Mouse (Mus musculus) cerebellum, adult 11-12 months (tissue): ENCODE results near the gene Dyx1c1.
A peak's percentile ranks its signal among the peaks of the same experiment; 100 is the strongest.

Source experiments
- DNase-seq: peaks from one replicate; pipeline ENCODE4 v3.0.0; 2022

Gene Dyx1c1

DNA sequence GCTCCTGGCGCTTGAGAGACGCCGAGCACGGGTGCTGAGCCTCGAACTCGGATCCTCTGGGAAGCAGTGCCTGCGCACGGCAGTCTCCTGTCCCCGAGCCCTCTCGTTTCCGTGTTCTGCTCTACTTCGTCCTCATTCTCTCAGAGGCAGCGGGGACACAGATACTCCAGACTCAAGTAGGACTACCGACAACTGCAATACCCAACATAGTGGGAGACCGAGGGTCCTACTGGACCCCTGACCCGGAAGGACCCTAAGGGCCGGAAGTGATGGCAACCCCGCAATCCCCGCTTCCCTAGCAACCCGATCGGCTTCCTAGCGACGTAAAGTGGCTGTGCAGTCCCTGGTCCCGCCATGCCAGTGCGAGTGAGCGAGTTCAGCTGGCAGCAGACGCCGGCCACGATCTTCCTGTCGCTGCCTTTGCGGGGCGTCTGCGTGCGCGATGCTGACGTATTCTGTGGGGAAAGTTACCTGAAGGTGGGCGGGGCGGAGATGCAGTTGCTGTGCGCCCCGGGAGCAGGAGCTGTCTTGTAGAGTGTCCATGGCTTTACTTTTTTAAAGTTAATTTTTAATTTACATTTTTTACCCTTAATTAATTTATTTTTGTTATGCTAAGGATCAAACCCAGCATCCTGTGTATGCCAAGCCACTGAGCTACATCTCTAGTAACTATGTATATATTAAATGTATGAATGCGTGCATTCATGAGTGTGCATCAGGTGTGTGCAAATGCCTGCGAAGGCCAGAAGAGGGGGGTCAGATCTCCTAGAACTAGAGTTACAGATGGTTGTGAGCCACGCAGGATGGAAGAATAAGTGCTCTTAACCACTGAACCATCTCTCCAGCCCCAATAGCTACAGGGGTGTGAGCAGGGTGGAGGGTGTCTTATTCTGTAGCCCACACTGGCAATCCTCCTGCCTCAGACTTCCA lies at the start of gene Dyx1c1, which contains the start of gene Gm44503:
TSS of gene Dyx1c1 (plus strand) at position 265 of the 930 bp plus-strand sequence.
TSS of gene Gm44503 (plus strand) at position 332 of the 930 bp plus-strand sequence.
- DNase-seq: peak; percentile 70

DNA sequence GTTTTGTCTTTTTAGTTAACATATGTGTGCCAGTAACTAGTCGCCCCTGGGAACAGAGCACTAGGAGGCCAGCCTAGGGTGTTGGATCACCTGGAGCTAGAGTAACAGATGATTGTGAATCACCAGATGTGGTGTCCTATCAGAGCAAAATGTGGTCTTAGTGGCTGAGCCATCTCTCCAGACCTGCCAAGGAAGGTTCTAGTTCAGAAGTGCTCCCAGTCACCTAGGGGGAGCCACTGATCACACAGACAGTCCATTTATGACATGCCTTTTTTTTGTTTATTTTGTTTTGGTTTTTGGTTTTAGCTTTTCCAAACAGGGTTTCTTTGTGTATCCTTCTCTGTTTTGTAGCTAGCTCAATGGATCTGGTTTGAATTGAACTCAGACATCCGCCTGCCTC lies 47.2 kb upstream of the Dyx1c1 start:
- no peak for DNase-seq

DNA sequence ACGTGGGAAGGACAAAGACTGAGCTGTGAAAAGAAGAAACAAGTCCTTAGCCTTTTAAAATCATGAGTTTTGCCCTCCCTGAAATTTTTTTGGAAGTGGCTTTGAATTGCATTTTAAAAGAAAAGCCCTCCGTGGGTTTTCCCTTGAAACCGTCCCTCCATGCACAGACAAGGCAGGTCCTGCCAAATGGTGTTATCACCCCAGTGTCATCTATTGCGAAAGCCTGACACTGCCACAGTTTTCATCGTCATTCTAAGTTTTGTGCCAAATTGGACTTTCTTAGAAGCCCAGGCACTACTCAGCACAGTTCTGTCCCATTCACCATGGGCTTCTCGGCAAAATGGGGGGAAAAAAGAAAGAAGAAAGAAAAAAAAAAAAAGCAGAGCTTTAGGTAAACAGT lies 45.0 kb upstream of the Dyx1c1 start:
- DNase-seq: no peak

DNA sequence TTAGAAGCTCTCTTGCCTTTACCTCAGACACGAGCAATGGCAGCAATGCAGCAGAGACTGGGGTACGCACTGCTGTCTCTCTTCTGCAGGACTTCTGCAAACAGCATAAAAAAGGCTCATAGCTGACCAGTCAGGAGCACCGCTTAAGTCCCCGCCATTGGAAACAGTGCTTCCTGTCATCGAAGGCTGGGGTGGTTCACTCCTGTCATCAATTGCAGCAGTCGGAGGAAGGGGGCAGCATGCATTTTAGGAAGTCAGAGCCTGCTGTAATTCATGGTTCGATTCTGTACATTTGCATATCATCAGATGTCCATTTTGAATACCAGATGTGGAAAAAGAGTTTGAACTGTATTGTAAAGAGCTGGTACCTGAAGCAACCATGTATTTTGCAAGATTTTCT lies 42.9 kb upstream of the Dyx1c1 start:
- DNase-seq: no peak

DNA sequence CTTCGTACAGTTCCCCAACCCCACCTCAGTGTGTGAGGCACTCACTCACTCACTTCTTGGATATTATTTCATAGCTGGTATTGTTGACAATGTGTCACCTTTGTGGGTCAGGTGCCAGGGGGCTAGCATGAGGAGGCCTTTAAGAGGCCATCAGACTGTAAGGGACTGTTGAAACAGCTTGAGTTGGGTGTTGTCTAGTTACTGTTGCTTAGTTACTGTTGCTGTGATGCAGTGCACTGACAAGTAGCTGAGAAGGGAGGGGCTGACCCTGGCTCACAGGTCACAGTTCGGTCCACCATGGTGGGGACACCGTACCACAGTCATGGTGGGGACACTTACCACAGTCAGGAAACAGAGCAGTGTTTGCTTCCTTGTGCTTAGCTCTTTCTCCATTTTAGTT lies 35.5 kb upstream of the Dyx1c1 start:
- no peak for DNase-seq

DNA sequence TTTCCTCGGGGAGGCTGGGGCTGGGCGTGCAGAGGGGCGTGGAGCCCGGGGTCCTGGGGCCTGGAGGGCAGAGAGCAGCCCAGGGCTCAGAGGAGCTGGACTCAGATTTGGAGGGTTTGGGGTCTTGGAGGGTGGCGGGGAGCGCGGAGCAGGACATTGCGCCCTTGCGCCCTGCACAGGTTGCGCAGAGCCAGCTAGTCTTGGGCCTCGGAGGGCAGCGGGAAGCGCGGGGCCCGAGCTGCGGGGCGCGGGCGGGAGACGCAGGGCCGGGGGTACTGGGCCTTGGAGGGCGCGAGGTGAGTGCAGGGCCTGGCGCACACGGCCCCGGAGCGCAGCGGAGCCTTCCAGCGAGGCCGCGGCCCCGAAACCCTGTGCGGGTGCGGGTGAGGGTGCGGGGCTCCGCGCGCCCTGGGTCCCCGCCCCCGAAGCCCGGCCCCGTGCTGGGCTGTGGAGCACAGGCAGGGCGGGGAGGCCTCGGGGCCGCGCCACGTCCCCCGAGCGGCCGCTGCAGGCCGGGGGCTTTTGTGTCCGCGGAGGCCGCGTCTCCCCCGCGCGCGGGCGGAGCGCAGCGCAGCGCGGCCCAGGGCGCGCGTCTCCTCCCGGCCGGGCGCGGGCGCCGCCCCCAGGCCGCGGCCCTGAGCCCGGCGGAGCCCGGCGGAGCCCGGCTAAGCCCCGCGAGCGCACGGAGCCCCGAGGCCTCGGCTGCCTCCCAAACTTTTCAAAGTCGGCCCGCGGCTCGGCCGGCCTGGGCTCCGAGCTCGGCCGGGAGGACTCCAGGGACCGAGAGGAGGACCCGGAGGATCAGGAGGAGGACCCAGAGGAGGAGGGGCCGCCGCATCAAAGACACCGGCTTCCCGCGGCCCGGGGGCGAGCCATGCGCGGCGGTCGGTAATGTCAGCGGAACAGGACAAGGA lies 33.3 kb upstream of the Dyx1c1 start, which contains the start of gene Pygo1:
TSS of gene Pygo1 (plus strand) at position 625 of the 914 bp plus-strand sequence.
- peak; percentile 27 for DNase-seq

DNA sequence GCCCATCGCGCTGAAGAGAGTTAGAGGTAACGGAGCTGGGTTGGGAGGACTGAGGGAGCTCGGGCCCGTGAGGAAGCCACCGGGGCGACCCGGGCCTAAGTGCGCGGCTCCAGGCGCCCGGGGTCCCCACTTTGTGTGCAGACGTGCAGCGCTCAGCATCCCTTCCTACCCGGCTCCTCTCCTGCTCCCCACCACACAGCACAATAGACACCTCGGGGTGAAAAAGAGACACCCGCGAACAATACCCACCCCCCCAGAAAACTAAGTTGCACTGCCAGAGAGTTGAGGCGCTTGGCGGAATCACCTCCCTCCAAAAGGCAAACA lies 32.7 kb upstream of the Dyx1c1 start:
- DNase-seq: no peak

DNA sequence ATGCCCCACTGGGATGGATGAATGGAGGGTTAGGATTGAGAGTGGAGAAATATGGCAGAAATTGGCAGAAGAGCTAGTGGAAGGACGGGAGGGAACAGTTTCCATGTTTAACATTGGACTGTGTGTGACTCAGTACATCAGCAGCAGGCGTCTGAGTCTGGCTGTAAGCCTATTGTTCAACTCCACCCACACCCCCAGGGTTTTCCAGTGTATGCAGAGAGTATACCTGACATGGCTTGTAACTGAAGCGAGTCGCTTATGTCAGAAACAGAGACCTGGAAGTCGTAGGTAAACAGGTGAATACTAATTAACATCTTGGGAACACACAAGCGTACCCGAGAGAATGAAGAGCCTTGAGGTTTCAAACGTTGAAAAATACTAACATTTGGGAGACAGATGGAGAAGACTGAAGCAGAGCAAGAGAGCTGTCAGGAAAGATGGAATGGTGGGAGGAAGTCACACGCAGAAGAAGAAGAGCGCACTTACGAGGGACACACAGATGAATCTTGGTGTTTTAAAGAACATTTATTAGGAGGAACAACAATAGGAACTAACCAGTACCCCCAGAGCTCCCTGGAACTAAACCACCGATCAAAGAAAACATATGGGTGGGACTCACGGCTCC lies 27.3 kb upstream of the Dyx1c1 start:
- DNase-seq: no peak

DNA sequence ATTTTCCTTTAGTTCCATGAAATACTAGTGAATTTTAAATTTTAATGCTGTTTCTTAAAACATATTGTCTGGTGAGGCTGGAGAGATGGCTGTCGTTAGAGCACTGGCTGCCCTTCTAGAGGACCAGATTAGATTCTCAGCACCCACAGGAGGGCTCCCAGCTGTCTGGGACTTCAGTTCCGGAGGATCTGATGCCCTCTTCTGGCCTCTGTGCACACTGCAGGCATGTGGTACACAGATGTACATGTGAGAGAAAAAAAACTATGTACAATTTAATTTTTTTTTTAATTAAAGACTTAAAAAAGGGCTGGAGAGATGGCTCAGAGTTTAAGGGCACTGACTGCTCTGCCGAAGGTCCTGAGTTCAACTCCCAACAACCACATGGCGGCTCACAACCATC lies 23.3 kb upstream of the Dyx1c1 start:
- no peak for DNase-seq

DNA sequence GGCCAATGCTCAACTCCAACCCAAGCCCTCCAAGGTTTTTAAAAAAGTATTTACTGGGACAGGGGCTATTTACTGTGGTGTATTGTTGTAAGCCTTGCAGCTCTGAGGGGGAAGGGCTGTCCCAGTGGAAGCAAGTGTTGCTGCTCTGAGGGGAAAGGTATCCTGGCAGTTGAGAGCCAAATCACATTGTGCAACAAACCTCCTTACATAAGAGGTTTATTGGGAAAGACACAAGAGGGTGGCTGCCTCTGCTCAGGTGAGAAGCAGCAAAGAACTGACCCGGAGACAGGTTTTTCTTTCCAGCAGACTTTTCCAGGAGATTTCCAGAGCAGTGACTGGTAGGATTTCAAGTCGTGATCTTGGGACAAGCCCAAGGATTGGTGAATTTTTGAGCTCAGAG lies 22.3 kb upstream of the Dyx1c1 start:
- no peak for DNase-seq

DNA sequence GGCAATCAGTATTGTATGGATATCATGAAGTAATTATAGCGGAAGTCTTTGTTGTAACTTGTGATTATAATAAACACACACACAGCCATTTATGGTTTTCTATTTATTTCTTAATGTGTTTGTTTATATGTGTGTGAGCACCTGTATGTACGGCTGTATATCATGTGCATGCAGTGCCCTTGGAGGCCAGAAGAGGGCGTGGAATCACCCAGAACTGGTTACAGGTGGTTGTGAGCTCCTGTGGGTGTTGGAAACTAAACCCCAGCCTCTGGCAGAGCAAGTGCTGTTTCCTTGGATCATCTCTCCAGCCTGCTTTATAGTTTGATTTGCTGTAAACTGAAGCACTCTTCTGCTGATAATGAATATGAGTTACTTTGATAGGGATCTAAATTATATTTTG lies 15.2 kb upstream of the Dyx1c1 start:
- no peak for DNase-seq

DNA sequence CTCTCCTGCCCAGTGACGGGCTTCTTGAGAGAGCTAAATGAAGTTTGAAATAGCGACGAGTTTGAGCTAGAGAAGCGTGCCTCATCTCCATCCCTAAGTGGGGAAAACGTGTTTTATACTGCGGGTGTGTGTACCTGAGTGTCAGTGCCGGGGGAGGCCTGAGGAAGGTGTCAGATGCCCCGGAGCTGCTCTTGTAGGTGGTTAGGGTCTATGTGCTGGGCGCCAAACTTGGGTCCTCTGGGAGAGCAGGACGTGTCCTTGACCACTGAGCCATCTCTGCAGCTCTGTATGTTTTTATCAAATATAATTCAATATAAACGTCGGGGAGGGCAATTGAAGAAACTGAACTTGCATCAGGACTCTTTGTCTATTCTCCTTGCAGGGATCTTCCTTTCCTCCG lies 14.3 kb upstream of the Dyx1c1 start:
- no peak for DNase-seq

DNA sequence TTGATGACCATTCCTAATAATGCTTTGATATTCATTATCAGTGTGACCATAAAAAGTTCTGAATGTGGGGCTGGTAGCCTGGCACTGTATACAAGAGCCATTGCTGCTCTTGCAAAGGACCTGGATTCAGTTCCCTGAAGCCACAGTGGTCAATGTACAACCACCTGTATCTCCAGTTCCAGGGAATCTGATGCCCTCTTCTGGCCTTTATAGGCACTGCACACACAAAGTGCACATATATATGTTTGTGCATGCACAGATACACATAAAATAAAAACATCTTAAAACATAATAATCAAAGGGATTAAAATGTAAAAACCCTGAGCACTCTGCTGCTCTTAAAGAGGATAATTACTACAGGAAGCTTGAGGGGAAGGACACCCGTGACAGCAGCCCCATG lies 11.6 kb upstream of the Dyx1c1 start:
- no peak for DNase-seq

DNA sequence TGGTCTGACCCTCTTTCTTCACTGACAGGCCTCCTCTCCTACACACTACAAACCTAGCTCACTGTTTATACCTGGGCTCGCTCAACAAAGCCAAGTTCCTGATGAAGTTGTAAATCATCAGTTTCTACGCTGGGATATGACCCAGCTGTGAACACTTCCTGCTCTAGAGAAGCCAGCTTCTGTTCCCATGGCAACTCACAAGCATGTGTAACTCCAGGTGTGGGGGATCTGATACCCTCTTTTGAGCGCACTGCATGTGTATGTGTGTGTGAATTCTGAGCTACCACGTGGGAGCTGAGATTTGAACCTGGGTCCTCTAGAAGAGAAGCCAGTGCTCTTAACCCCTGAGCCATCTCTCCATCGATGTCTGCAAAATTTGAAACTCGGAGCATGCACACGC lies 9.0 kb upstream of the Dyx1c1 start:
- DNase-seq: no peak

DNA sequence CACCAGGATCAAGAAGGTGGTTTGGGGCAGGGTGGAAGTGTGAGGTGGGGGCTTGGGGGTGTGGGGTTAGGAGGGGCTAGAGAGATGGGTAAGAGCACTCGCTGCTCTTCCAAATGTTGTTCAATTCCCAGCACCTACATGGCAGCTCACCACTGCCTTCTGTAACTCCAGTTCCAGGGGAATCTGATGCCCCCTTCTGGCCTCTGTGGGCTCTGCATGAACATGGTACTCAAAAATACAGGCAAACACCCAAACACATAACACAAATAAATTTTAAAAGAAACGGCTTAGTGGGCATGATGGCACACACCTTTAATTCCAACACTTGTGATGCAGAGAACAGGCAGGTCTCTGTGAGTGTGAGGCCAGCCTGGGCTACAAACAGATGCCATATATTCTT lies 3.8 kb upstream of the Dyx1c1 start:
- DNase-seq: no peak

DNA sequence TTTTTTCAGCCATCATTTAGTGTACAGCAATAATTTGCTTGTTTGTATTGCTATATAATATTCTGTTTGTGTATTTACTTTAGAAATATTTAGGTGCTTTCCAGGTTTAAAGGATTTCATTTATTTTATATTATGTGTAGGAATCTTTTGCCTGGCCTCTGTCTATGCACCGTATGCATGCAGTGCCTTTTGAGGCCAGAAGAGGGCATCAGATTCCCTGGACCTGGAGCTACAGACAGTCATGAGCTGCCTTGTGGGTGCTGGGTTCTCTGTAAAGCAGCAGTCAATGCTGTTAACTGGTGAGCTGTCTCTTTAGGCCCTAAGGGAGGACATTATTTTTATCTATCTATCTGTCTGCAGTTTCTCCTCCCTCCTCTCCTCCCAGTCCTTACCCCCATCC lies 3.0 kb upstream of the Dyx1c1 start:
- DNase-seq: peak; percentile 36

DNA sequence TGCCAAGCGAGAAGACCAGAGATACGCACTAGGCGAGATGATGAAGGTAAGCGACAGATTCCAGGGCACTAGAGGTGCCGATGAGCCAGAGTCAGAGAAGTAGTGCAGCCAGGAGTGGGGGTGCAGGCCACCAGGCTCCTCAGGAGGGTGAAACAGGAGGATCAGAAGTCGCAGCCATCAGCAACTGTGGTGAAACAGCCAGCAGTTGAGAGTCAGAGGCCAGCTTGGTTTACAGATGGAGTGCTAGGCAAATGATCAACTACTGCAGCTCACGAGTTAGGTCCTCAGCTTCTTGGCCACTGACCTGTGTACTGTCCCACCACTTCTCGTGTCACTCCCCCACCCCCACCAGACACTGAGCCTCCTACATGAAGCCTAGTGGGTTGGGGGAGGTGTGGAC lies 2.8 kb downstream of the Dyx1c1 start:
- DNase-seq: no peak

DNA sequence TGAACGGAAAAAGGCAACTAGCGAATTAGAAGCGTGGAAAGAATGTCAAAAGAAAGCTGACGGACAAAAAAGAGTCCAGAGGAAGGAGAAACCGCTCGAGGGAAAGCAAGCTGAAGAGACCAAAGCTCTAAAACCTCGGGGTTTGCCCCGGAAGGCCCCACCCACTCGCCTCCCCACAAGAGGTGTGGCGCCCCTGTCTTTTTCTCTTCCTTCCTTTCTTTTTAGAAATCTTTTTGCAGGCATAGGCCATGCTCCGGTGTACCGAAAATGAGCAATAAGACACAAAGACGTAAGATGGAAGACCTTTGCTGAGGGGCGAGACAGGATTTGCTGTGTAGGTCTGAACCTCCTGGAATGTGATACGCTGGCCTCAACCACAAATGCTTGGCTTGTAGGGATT lies 3.4 kb downstream of the Dyx1c1 start:
- DNase-seq: no peak

DNA sequence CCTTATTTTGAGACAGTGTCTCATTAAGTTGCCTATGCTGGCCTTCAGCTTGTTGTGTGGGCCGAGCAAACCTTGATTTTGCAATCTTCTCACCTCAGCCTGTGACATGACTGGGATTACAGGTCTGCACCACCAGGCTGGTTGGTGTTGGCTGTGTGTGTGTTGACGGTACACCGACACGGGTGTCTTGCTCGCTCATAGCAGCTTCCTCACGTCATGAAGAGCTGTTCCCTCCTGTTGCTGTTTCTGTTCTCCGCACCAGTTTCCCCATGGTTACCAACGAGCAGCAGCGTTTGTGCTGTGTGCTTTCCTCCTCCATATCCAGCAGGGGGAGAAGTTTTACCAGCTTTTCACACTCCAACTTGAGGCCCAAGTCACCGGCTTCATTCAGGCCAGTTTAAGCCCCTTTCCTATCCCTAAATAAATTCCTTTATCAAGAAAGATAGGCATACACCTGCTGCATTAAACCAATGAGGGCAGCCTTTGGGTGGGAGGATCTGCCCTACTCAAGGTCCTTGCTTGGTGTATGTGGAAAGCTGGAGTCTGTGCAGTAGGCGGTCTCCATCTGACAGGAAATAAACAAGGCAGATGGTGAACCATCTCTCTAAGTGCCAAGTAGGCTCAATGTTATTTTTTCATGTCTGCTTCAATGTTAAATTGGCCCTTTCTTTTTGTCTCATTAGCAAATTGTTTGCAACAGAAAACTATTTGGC lies 9.9 kb downstream of the Dyx1c1 start:
- DNase-seq: peak; percentile 60

DNA sequence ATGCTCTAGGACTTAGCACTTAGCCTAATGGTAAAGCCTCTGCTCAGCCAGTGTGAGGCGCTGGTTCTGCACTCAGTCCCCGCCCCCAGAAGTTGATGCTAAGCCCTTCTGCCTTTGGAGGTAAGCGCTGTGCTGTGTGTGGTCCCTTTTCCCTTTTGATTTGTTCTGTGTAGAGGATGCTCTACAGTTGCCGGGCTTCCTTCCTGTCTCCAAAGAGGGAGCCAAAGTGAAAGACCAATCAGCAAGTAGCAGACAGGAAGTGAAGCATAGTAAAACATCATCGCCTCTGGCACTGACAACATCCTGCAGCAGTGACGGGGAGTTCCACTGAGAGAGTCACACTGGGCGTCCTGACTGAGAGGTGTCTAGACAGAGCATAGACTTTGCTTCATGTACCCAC lies 11.3 kb downstream of the Dyx1c1 start:
- no peak for DNase-seq

DNA sequence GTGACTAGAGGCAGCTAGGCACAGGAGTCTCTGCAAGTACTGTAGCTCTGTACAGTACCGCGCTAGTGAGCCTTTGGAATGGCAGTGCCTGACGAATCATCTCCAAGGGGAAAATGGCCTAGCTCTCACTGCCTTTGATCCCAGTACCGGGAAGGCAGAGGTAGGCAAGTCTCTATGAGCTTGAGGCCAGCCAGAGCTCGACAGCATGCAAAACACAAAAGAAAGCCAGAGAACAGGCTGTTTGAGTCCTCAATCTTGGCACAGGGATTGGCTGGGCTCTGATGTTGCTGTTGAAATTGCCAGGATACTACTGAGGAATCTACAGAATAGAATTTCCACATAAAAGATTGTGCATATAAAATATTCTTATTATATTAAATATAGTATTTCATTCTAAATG lies 13.8 kb downstream of the Dyx1c1 start:
- DNase-seq: no peak

DNA sequence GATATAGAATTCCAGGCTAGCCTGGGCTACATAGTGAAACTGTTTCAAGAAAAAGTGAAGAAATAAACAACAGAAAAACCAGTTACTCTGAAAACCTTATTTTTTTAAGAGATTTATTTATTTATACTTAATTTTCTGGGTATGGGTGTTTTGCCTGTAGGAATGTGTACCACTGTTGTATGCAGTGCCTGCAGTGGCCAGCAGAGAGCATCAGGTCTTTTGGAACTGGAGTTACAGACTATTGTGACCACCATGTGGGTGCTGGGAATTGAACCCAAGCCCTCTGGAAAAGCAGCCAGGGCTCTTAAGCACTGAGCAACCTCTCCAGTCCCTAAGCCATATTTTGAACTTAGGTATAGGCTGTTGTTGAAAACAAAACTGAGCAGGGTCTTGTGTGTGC lies 14.4 kb downstream of the Dyx1c1 start:
- no peak for DNase-seq

DNA sequence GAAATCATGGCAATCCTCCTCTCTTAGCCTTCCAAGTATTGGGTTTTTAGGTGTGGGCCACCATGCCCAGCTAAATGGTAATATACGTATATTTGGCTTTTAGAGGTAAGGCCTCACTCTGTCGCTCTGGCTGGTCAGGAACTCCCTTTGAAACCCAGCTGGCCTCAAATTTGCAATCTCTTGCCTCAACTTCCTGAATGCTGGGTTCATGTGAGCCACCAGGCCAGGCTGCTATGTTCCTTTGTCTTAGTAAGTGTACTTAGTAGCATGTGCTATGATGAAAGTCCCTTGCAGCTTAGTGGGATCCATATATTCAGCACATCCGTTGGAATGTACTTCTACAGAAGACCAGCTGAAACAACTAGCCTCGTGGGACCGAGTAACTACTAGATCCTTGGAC lies 16.1 kb downstream of the Dyx1c1 start:
- no peak for DNase-seq
